Mouse (Mus musculus) liver, embryonic 11.5 days (tissue): ENCODE data around the gene D330020A13Rik. TPM values are rescaled to one million over a fixed set of nuclear protein-coding genes. Genes with fewer than 3 reads are reported as not detected.
"Not testable (repeated sequence)": the region's sequence is repeated elsewhere in the genome, so short reads cannot be mapped to it uniquely, and the experiment has no call there.

ENCODE experiments used
- ATAC-seq: fragments of 200-750 bp; cut with Nextera tagmentation; replicated peaks from 2 replicates; pipeline ENCODE4 v1.8.0; 2017; ENCODE audit warnings: moderate number of reproducible peaks, mild to moderate bottlenecking, moderate TSS enrichment, moderate library complexity; ENCODE audit not compliant: low FRiP score
- DNase-seq: peaks from one replicate; pipeline ENCODE4 v3.0.0-alpha.2; 2017; ENCODE audit warnings: low spot score
- H3K27ac ChIP-seq: fragments of 300-500 bp; sonication (generic); 2 replicates; pipeline ENCODE4 v1.5.1; 2014; ENCODE audit warnings: mild to moderate bottlenecking, low read depth, low read length, control low read depth
- H3K27me3 ChIP-seq: fragments of 300-500 bp; sonication (generic); replicated peaks from 2 replicates; pipeline ENCODE4 v1.6.1; 2014; ENCODE audit warnings: low read length, mixed read lengths; ENCODE audit not compliant: control insufficient read depth, insufficient read depth
- H3K36me3 ChIP-seq: fragments of 300-500 bp; sonication (generic); 2 replicates; pipeline ENCODE4 v1.6.1; 2014; ENCODE audit warnings: mild to moderate bottlenecking, low read length, moderate library complexity, mixed read lengths; ENCODE audit not compliant: control insufficient read depth, insufficient read depth
- H3K4me1 ChIP-seq: fragments of 300-500 bp; sonication (generic); replicated peaks from 2 replicates; pipeline ENCODE4 v1.6.1; 2014; ENCODE audit warnings: low read length, mixed read lengths; ENCODE audit not compliant: control insufficient read depth, insufficient read depth
- H3K4me2 ChIP-seq: fragments of 300-500 bp; sonication (generic); 2 replicates; pipeline ENCODE4 v1.6.1; 2014; ENCODE audit warnings: mild to moderate bottlenecking, control low read depth, moderate library complexity
- H3K4me3 ChIP-seq: fragments of 300-500 bp; sonication (generic); 2 replicates; pipeline ENCODE4 v1.5.1; 2014; ENCODE audit warnings: low read depth, low read length, control low read depth
- H3K9ac ChIP-seq: fragments of 300-500 bp; sonication (generic); 2 replicates; pipeline ENCODE4 v1.6.1; 2014; ENCODE audit warnings: low read depth, low read length, control low read depth
- H3K9me3 ChIP-seq: fragments of 300-500 bp; sonication (generic); 2 replicates; pipeline ENCODE4 v1.6.1; 2016; ENCODE audit warnings: low read length, inconsistent platforms, mixed read lengths; ENCODE audit not compliant: control insufficient read depth
- WGBS: fragments of 180-500 bp; shearing (Covaris S2); extraction: QIAGEN DNeasy Blood & Tissue Kit; methylation state at CpG from one replicate; pipeline ENCODE4 v1.1.7; 2014; 5-methylcytosine and 5-hydroxymethylcytosine counted together
- polyA plus RNA-seq: library from polyadenylated mRNA; unstranded; fragments of >200 nt; fragmentation: Nextera tagmentation; extraction: Ambion mirVana; gene quantifications from 2 replicates; pipeline ENCODE4 v1.2.1, GENCODE M21; 2014

Gene D330020A13Rik
- polyA plus RNA-seq, 1 experiment from 2014 or later = not detected

DNA sequence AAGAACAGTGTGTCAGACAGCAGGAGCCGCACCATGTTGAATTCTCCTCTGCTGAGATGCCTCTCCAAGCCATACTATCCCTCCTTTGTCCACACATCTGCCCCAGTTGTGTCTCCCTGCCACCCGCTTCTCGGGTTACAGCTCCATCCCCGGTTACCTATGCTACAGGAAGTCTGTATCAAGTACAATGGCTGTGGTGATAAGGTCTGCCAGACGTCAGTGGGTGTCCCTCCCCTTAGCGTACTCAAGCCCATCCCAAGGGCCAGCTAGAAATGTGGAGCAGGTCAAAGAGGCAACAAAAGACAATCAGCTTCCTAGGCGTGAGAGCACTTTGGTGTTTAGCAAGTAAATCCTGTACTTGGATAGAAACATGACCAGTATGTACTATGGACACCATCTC lies 5.6 kb upstream of the D330020A13Rik start:
- H3K27me3 ChIP-seq = peaks cover 24% of the 10 kb centered on the region

GRCm38 (mm10) chr6:120289430-120289829 lies 4.7 kb upstream of the D330020A13Rik start:
- WGBS = 81% methylated on average over 4 of the region's 4 CpGs
- ATAC-seq (no peak), DNase-seq (no peak)
- Histone ChIP-seq H3K4me3 (no peak overlapping the region), H3K36me3 (no peaks in the 10 kb centered on the region), H3K27me3 (peaks cover 33% of the 10 kb centered on the region), H3K4me1 (0 out of 2 replicates have a peak, but pooled peaks cover 3% of the 10 kb centered on the region), H3K9me3 (no peaks in the 10 kb centered on the region), H3K27ac (no peak overlapping the region), H3K4me2 (no peak overlapping the region), H3K9ac (no peak overlapping the region)

More for the DNA sequence above, 5.6 kb upstream of the D330020A13Rik start:
- Histone ChIP-seq H3K4me2 (no peak overlapping the region), H3K4me1 (no peaks in the 10 kb centered on the region), H3K36me3 (no peaks in the 10 kb centered on the region), H3K4me3 (no peak overlapping the region), H3K27ac (no peak overlapping the region), H3K9ac (no peak overlapping the region), H3K9me3 (no peaks in the 10 kb centered on the region)
- ATAC-seq = no peak
- DNase-seq = no peak
- WGBS = 18% methylated on average over 7 of the region's 7 CpGs

- Histone ChIP-seq H3K27ac (no peak overlapping the region), H3K9ac (no peak overlapping the region), H3K4me1 (peaks cover 6% of the 10 kb centered on the region), H3K27me3 (peaks cover 48% of the 10 kb centered on the region), H3K4me2 (no peak overlapping the region), H3K36me3 (no peaks in the 10 kb centered on the region), H3K4me3 (no peak overlapping the region), H3K9me3 (no peaks in the 10 kb centered on the region)
- ATAC-seq = no peak
- DNase-seq = no peak
- 74% methylated on average over 7 of the region's 7 CpGs for WGBS
Observed at GRCm38 (mm10) chr6:120291396-120292009, 2.7 kb upstream of the D330020A13Rik start.

GRCm38 (mm10) chr6:120294785-120295133 lies 595 bp downstream of the D330020A13Rik start:
- Histone ChIP-seq H3K9me3 (no peaks in the 10 kb centered on the region), H3K27ac (no peak overlapping the region), H3K9ac (peak overlapping the region; percentile 50; the same call in 1 of the 2 replicates), H3K4me3 (peak overlapping the region; percentile 63), H3K4me2 (peak overlapping the region; percentile 97), H3K27me3 (peaks cover 39% of the 10 kb centered on the region), H3K36me3 (no peaks in the 10 kb centered on the region), H3K4me1 (peaks cover 6% of the 10 kb centered on the region)
- WGBS = 2% methylated on average over 16 of the region's 16 CpGs
- ATAC-seq = 0 out of 2 replicates have a peak, but pooled peaks have one; percentile 10
- DNase-seq = no peak

GRCm38 (mm10) chr6:120296589-120296988 lies 2.4 kb downstream of the D330020A13Rik start:
- H3K9me3 ChIP-seq, H3K4me3 ChIP-seq, ATAC-seq, H3K4me2 ChIP-seq, H3K9ac ChIP-seq, H3K36me3 ChIP-seq, H3K4me1 ChIP-seq, DNase-seq, H3K27ac ChIP-seq: not testable (repeated sequence)
- WGBS = 90% methylated on average over 2 of the region's 2 CpGs
- peaks cover 39% of the 10 kb centered on the region for H3K27me3 ChIP-seq

GRCm38 (mm10) chr6:120301137-120301536 lies 7.0 kb downstream of the D330020A13Rik start:
- Histone ChIP-seq H3K36me3 (no peaks in the 10 kb centered on the region), H3K27ac (no peak overlapping the region), H3K4me3 (no peak overlapping the region), H3K9me3 (no peaks in the 10 kb centered on the region), H3K4me1 (no peaks in the 10 kb centered on the region), H3K4me2 (no peak overlapping the region), H3K27me3 (peaks cover 10% of the 10 kb centered on the region), H3K9ac (no peak overlapping the region)
- ATAC-seq = no peak
- WGBS = 33% methylated on average over 6 of the region's 6 CpGs
- DNase-seq = no peak

- 23% methylated on average over 16 of the region's 16 CpGs for WGBS
- Histone ChIP-seq H3K4me3 (no peak overlapping the region), H3K9ac (no peak overlapping the region), H3K4me1 (no peaks in the 10 kb centered on the region), H3K36me3 (no peaks in the 10 kb centered on the region), H3K4me2 (peak overlapping the region; percentile 31), H3K9me3 (no peaks in the 10 kb centered on the region), H3K27me3 (peaks cover 10% of the 10 kb centered on the region), H3K27ac (no peak overlapping the region)
- DNase-seq (no peak), ATAC-seq (no peak)
Observed at GRCm38 (mm10) chr6:120302755-120303316, 8.7 kb downstream of the D330020A13Rik start.

DNA sequence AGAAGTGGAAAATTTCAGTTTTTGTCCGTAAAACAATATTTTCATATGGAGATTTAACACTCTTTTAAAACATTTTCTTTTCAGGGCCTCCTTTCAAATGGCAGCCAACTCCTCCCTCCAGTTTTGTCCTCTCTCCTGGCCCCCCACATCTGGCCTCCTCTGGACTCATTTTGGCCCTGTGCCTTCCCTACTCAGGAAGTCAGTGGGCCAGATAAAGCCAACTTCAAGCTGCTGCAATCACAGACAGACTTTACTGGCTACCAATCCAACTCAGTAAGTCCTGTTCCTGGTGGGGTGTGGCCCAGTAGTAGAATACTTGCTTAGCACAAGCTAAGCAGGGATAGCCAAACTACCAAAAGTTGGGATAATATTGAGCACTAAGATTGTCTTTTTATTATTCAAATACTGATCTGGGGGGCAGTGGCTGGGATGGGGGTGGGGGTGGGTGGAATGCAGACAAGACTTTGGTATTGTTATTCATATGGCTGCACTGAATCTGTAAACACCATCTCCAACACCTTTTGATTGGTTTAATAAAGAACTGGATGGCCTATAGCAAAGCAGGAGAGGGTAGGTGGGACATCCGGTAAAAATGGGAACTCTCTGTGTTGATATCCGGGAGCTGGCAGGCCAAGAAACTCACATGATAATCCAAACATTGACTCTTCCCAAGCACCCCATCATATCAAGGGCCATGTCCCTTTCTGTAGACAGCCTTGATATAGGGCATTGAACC lies 12.9 kb downstream of the D330020A13Rik start:
- no peak for ATAC-seq
- Histone ChIP-seq H3K27me3 (peaks cover 6% of the 10 kb centered on the region), H3K27ac (no peak overlapping the region), H3K9me3 (no peaks in the 10 kb centered on the region), H3K9ac (no peak overlapping the region), H3K4me1 (no peaks in the 10 kb centered on the region), H3K36me3 (no peaks in the 10 kb centered on the region), H3K4me3 (no peak overlapping the region), H3K4me2 (no peak overlapping the region)
- no peak for DNase-seq
- WGBS = 90% methylated on average over 3 of the region's 3 CpGs
